Mouse (Mus musculus): ENCODE results near the gene Dnmt1. TPM values are rescaled to one million over a fixed set of nuclear protein-coding genes. Genes with fewer than 3 reads are reported as not detected.
A peak's percentile ranks its signal among the peaks of the same experiment; 100 is the strongest.

The Dnmt1 gene
- total and polyA plus RNA-seq, 2 experiments from 2014 or later, result 42.1 to 94.6 TPM

DNA sequence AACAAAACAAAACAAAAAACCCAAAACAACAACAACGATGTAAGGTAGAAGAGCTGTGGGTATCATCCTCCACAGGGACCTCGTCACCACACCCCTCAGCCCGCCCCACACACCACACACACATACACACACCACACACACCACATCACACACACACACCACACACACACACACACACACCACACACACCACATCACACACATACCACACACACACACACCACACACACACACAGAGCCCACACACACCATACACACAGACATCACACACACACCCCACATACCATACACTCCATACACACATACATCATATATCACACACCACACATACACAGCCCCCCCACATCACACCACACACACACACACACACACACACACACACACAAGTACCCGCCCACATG lies 31.9 kb upstream of the Dnmt1 start:
- 94% methylated on average over 4 of the region's 4 CpGs for WGBS
- Histone ChIP-seq H3K36me3 (ENCODE audit: insufficient read depth, low read length) (no peaks in the 10 kb centered on the region), H3K27ac (ENCODE audit: low read depth, low read length) (no peak overlapping the region), H3K4me1 (ENCODE audit: insufficient read depth, low read length) (no peaks in the 10 kb centered on the region), H3K9me3 (ENCODE audit: low read length) (no peaks in the 10 kb centered on the region), H3K27me3 (ENCODE audit: insufficient read depth, low read length) (no peaks in the 10 kb centered on the region), H3K4me3 (ENCODE audit: low read depth, low read length) (no peak overlapping the region), H3K9ac (replicated peaks; ENCODE audit: low read length, poor library complexity, severe bottlenecking) (no peak overlapping the region), H3K4me2 (ENCODE audit: low read depth, low read length, poor library complexity, severe bottlenecking) (no peak overlapping the region)
- ATAC-seq (ENCODE audit: low FRiP score) (no peak), DNase-seq (ENCODE audit: low spot score) (no peak)
- TF ChIP-seq CTCF (IDR thresholded peaks at IDR 0.05), result no peak

DNA sequence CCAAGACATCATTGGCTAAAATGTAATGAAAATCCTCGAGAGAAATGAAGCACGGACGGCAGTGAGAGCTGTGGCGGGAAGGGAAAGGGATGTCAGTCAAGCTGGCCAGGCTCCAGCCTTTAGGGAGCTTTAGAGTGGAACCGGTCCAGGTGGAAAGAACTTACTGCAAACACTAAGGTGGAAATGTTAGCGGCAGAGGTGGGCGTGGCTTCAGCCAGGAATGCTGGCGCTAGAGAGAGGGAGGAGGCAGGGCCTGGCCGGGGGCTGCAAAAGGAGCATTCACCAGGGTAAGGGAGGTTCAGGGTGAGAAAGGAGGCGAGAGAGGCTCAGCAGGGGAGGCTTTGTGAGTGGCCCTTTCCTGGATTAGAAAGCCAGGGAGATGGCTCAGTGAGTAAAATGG lies 31.2 kb upstream of the Dnmt1 start:
- H3K9me3 ChIP-seq (ENCODE audit: low read length), result no peaks in the 10 kb centered on the region
- 4% methylated on average over 10 of the region's 10 CpGs for WGBS
- no peaks in the 10 kb centered on the region for H3K27me3 ChIP-seq (ENCODE audit: insufficient read depth, low read length)
- H3K27ac ChIP-seq (ENCODE audit: low read depth, low read length), result no peak overlapping the region
- no peaks in the 10 kb centered on the region for H3K4me1 ChIP-seq (ENCODE audit: insufficient read depth, low read length)
- H3K36me3 ChIP-seq (ENCODE audit: insufficient read depth, low read length), result no peaks in the 10 kb centered on the region
- DNase-seq (ENCODE audit: low spot score) (peak; percentile 36), ATAC-seq (ENCODE audit: low FRiP score) (no peak)
- H3K4me2 ChIP-seq (ENCODE audit: low read depth, low read length, poor library complexity, severe bottlenecking), result peak overlapping the region; percentile 28
- no peak overlapping the region for H3K4me3 ChIP-seq (ENCODE audit: low read depth, low read length)
- 0 out of 2 replicates have a peak overlapping the region, but pooled peaks have one; percentile 9 for H3K9ac ChIP-seq (replicated peaks; ENCODE audit: low read length, poor library complexity, severe bottlenecking)
- no peak for TF ChIP-seq CTCF (IDR thresholded peaks at IDR 0.05)

DNA sequence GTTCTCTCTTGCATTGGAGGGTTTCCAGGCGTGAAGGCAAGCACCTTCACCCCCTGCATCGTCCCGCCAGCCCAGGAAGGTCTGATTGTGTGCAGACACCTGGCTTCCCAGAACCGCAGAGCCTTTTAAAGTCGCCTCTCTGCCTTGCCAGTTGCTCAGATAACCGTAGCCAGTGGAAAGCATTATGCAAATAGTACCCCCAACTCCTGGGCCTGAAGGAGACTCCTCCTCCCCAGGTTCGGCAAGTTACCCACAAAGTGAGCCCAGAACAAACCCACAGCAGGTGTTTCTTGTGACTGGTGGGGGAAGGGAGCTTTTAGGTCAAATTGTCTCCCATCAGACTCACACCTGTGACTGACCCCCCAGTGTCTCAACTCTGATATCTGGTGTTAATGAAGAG lies 28.3 kb upstream of the Dnmt1 start:
- no peak for TF ChIP-seq CTCF (IDR thresholded peaks at IDR 0.05)
- Histone ChIP-seq H3K27ac (ENCODE audit: low read depth, low read length) (no peak overlapping the region), H3K27me3 (ENCODE audit: insufficient read depth, low read length) (no peaks in the 10 kb centered on the region), H3K9ac (replicated peaks; ENCODE audit: low read length, poor library complexity, severe bottlenecking) (no peak overlapping the region), H3K4me2 (ENCODE audit: low read depth, low read length, poor library complexity, severe bottlenecking) (no peak overlapping the region), H3K36me3 (ENCODE audit: insufficient read depth, low read length) (no peaks in the 10 kb centered on the region), H3K9me3 (ENCODE audit: low read length) (no peaks in the 10 kb centered on the region), H3K4me1 (ENCODE audit: insufficient read depth, low read length) (no peaks in the 10 kb centered on the region), H3K4me3 (ENCODE audit: low read depth, low read length) (no peak overlapping the region)
- ATAC-seq (ENCODE audit: low FRiP score) (no peak), DNase-seq (ENCODE audit: low spot score) (no peak)
- 23% methylated on average over 7 of the region's 7 CpGs for WGBS

DNA sequence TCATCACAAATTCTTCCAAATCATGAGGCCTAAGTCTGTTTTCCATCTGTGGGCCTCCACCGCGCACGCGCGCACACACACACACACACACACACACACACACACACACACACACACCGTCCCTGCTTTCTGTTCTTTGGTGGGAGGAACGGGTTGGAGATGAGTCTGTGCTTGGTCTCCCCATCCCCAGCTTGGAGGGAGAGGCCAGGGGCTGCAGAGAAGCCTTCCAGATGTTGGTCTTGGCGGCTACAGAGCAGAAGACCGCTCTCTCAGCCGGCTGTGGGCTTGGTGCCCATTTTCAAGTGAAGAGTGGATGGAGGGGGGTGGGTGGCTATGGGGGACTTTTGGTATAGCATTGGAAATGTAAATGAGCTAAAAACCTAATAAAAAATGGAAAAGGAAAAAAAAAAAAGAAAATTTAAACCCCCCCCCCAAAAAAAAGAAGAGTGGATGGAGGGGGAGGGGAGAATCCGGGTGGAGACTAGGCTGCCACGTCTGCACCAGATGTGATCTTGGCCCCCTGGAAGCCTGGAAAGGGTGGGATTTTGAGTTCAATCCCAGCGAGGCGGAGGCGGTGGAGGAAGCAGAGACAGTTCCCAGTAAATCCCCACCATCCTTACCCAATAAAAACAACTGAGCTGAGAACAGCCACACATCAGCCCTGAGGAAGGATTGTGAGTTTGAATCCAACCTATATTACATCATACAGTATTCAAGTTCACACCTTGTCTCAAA lies 27.4 kb upstream of the Dnmt1 start:
- Histone ChIP-seq H3K27me3 (ENCODE audit: insufficient read depth, low read length) (no peaks in the 10 kb centered on the region), H3K4me2 (ENCODE audit: low read depth, low read length, poor library complexity, severe bottlenecking) (no peak overlapping the region), H3K4me1 (ENCODE audit: insufficient read depth, low read length) (no peaks in the 10 kb centered on the region), H3K4me3 (ENCODE audit: low read depth, low read length) (no peak overlapping the region), H3K27ac (ENCODE audit: low read depth, low read length) (no peak overlapping the region), H3K9me3 (ENCODE audit: low read length) (no peaks in the 10 kb centered on the region), H3K9ac (replicated peaks; ENCODE audit: low read length, poor library complexity, severe bottlenecking) (no peak overlapping the region), H3K36me3 (ENCODE audit: insufficient read depth, low read length) (no peaks in the 10 kb centered on the region)
- no peak for DNase-seq (ENCODE audit: low spot score)
- no peak for TF ChIP-seq CTCF (IDR thresholded peaks at IDR 0.05)
- ATAC-seq (ENCODE audit: low FRiP score), result no peak
- 65% methylated on average over 15 of the region's 15 CpGs for WGBS

DNA sequence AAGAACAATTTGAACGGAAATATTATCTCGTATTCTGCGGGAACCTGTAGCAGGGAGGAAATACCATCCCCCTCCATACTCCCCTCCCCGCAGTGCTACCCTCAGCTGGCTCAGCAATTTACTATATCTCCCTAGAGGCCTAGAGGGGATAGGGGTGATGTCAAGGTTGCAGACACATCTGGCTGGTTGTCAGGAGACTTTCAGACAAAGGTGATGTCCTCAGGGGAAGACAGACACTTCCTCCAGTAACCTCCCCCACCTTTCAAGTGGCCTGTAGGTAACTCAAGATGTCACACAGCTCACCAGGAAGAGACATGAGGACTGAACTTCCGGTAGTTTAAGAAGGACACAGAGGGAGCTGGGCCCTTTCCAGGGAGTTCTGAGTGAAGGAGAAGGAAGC lies 23.5 kb upstream of the Dnmt1 start:
- TF ChIP-seq CTCF (IDR thresholded peaks at IDR 0.05), result no peak
- no peak overlapping the region for H3K9ac ChIP-seq (replicated peaks; ENCODE audit: low read length, poor library complexity, severe bottlenecking)
- 71% methylated on average over 5 of the region's 5 CpGs for WGBS

DNA sequence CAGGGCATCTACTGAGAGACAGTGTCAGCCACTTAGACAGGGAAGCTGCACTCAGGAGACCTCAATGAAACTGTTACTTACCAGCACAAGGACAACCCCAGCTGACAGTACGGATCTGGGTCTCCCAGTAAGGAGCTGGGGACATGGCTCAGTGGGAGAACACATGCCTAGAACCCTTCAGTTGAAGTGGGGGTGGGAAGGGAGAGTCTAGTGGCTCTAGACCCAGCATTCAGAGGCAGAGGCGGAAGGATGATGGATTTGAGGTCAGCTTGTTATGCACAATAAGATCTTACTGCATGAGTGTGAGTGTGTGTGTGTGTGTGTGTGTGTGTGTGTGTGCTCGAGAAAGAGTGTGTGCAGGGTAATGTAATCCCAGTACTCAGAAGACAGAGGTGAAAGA lies 22.5 kb upstream of the Dnmt1 start:
- no peak overlapping the region for H3K4me3 ChIP-seq (ENCODE audit: low read depth, low read length)
- no peaks in the 10 kb centered on the region for H3K9me3 ChIP-seq (ENCODE audit: low read length)
- ATAC-seq (ENCODE audit: low FRiP score), result no peak
- no peak for DNase-seq (ENCODE audit: low spot score)
- no peaks in the 10 kb centered on the region for H3K36me3 ChIP-seq (ENCODE audit: insufficient read depth, low read length)
- H3K4me1 ChIP-seq (ENCODE audit: insufficient read depth, low read length), result no peaks in the 10 kb centered on the region
- no peak overlapping the region for H3K9ac ChIP-seq (replicated peaks; ENCODE audit: low read length, poor library complexity, severe bottlenecking)
- H3K4me2 ChIP-seq (ENCODE audit: low read depth, low read length, poor library complexity, severe bottlenecking), result no peak overlapping the region
- H3K27ac ChIP-seq (ENCODE audit: low read depth, low read length), result no peak overlapping the region
- no peak for TF ChIP-seq CTCF (IDR thresholded peaks at IDR 0.05)
- 0 out of 2 replicates have a peak, but pooled peaks cover 3% of the 10 kb centered on the region for H3K27me3 ChIP-seq (ENCODE audit: insufficient read depth, low read length)
- WGBS, result 75% methylated on average over 3 of the region's 3 CpGs

More for the DNA sequence above, 23.5 kb upstream of the Dnmt1 start:
- no peak overlapping the region for H3K4me3 ChIP-seq (ENCODE audit: low read depth, low read length)
- no peak for ATAC-seq (ENCODE audit: low FRiP score)
- no peaks in the 10 kb centered on the region for H3K36me3 ChIP-seq (ENCODE audit: insufficient read depth, low read length)
- no peaks in the 10 kb centered on the region for H3K4me1 ChIP-seq (ENCODE audit: insufficient read depth, low read length)
- no peaks in the 10 kb centered on the region for H3K9me3 ChIP-seq (ENCODE audit: low read length)
- no peak overlapping the region for H3K4me2 ChIP-seq (ENCODE audit: low read depth, low read length, poor library complexity, severe bottlenecking)
- DNase-seq (ENCODE audit: low spot score), result no peak
- no peak overlapping the region for H3K27ac ChIP-seq (ENCODE audit: low read depth, low read length)
- 0 out of 2 replicates have a peak, but pooled peaks cover 3% of the 10 kb centered on the region for H3K27me3 ChIP-seq (ENCODE audit: insufficient read depth, low read length)

All from midbrain, postnatal 0 days (tissue).